Mouse (Mus musculus) kidney, embryonic 14.5 days (tissue): Measurements from ENCODE around the gene Fbxl16. TPM values are rescaled to one million over a fixed set of nuclear protein-coding genes. Genes with fewer than 3 reads are reported as not detected.

Experiments used
- ATAC-seq: fragments of 200-750 bp; cut with Nextera tagmentation; 2 replicates; pipeline ENCODE4 v1.8.0; 2017; ENCODE audit warnings: moderate number of reproducible peaks, mild to moderate bottlenecking, moderate TSS enrichment, moderate library complexity; ENCODE audit not compliant: low FRiP score, low TSS enrichment
- H3K27ac ChIP-seq: fragments of 300-500 bp; sonication (generic); 2 replicates; pipeline ENCODE4 v1.5.1; 2014; ENCODE audit warnings: low read depth, mild to moderate bottlenecking, low read length, moderate library complexity, mixed read lengths
- H3K27me3 ChIP-seq: fragments of 300-500 bp; sonication (generic); 2 replicates; pipeline ENCODE4 v1.6.1; 2014; ENCODE audit warnings: mild to moderate bottlenecking, low read length; ENCODE audit not compliant: control insufficient read depth, insufficient read depth
- H3K36me3 ChIP-seq: fragments of 300-500 bp; sonication (generic); 2 replicates; pipeline ENCODE4 v1.6.1; 2014; ENCODE audit warnings: low read length, mixed read lengths; ENCODE audit not compliant: control insufficient read depth, insufficient read depth
- H3K4me1 ChIP-seq: fragments of 300-500 bp; sonication (generic); 2 replicates; pipeline ENCODE4 v1.6.1; 2014; ENCODE audit warnings: low read length, mixed read lengths; ENCODE audit not compliant: control insufficient read depth, insufficient read depth
- H3K4me2 ChIP-seq: fragments of 300-500 bp; sonication (generic); replicated peaks from 2 replicates; pipeline ENCODE4 v1.6.1; 2014; ENCODE audit warnings: low read depth, mild to moderate bottlenecking, low read length
- H3K4me3 ChIP-seq: fragments of 300-500 bp; sonication (generic); 2 replicates; pipeline ENCODE4 v1.5.1; 2014; ENCODE audit warnings: mild to moderate bottlenecking, low read length
- H3K9ac ChIP-seq: fragments of 300-500 bp; sonication (generic); 2 replicates; pipeline ENCODE4 v1.6.1; 2014; ENCODE audit warnings: low read depth, mild to moderate bottlenecking, low read length, moderate library complexity
- H3K9me3 ChIP-seq: fragments of 300-500 bp; sonication (generic); 2 replicates; pipeline ENCODE4 v1.6.1; 2016; ENCODE audit warnings: low read length; ENCODE audit not compliant: control insufficient read depth
- WGBS: fragments of 180-500 bp; shearing (Covaris S2); extraction: QIAGEN DNeasy Blood & Tissue Kit; methylation state at CpG from one replicate; pipeline ENCODE4 v1.1.7; 2014; 5-methylcytosine and 5-hydroxymethylcytosine counted together
- polyA plus RNA-seq: library from polyadenylated mRNA; unstranded; fragments of >200 nt; fragmentation: Nextera tagmentation; extraction: Ambion mirVana; gene quantifications from 2 replicates; pipeline ENCODE4 v1.2.1, GENCODE M21; 2014

Fbxl16 gene
- polyA plus RNA-seq, 1 experiment from 2014 or later = 1.3 TPM

GRCm38 (mm10) chr17:25833961-25834594 lies 25.2 kb downstream of the Fbxl16 start:
- Histone ChIP-seq H3K4me2 (peak overlapping the region; percentile 95), H3K4me3 (peak overlapping the region; percentile 89), H3K27me3 (no peaks in the 10 kb centered on the region), H3K4me1 (peaks cover 60% of the 10 kb centered on the region), H3K9ac (peak overlapping the region; percentile 93), H3K9me3 (no peaks in the 10 kb centered on the region), H3K36me3 (peaks cover 42% of the 10 kb centered on the region), H3K27ac (peak overlapping the region; percentile 98)
- 17% methylated on average over 6 of the region's 6 CpGs for WGBS
- ATAC-seq = no peak

- no peaks in the 10 kb centered on the region for H3K27me3 ChIP-seq
- H3K4me1 ChIP-seq = peaks cover 59% of the 10 kb centered on the region
- H3K4me2 ChIP-seq = peak overlapping the region; percentile 95
- no peak overlapping the region for H3K27ac ChIP-seq
- H3K4me3 ChIP-seq = peak overlapping the region; percentile 89
- H3K36me3 ChIP-seq = peaks cover 46% of the 10 kb centered on the region
- 83% methylated on average over 12 of the region's 12 CpGs for WGBS
- H3K9ac ChIP-seq = peak overlapping the region; percentile 93
- no peaks in the 10 kb centered on the region for H3K9me3 ChIP-seq
- no peak for ATAC-seq
Measured at GRCm38 (mm10) chr17:25834595-25835222, 25.8 kb downstream of the Fbxl16 start.

- 89% methylated on average over 7 of the region's 7 CpGs for WGBS
- Histone ChIP-seq H3K9ac (no peak overlapping the region), H3K4me3 (no peak overlapping the region), H3K9me3 (no peaks in the 10 kb centered on the region), H3K4me2 (no peak overlapping the region), H3K27ac (no peak overlapping the region), H3K4me1 (peaks cover 55% of the 10 kb centered on the region), H3K36me3 (peaks cover 46% of the 10 kb centered on the region), H3K27me3 (no peaks in the 10 kb centered on the region)
- ATAC-seq = no peak
Measured at GRCm38 (mm10) chr17:25835301-25835700, 26.4 kb downstream of the Fbxl16 start.

GRCm38 (mm10) chr17:25835816-25836215 lies 26.9 kb downstream of the Fbxl16 start:
- Histone ChIP-seq H3K27me3 (no peaks in the 10 kb centered on the region), H3K9me3 (no peaks in the 10 kb centered on the region), H3K4me1 (peaks cover 51% of the 10 kb centered on the region), H3K4me2 (no peak overlapping the region), H3K9ac (no peak overlapping the region), H3K27ac (no peak overlapping the region), H3K36me3 (peaks cover 46% of the 10 kb centered on the region), H3K4me3 (no peak overlapping the region)
- no peak for ATAC-seq
- 94% methylated on average over 16 of the region's 16 CpGs for WGBS

- H3K36me3 ChIP-seq = peaks cover 46% of the 10 kb centered on the region
- peak overlapping the region; percentile 35 for H3K4me3 ChIP-seq
- H3K27me3 ChIP-seq = no peaks in the 10 kb centered on the region
- 22% methylated on average over 23 of the region's 23 CpGs for WGBS
- peak overlapping the region; percentile 31 for H3K27ac ChIP-seq
- peaks cover 44% of the 10 kb centered on the region for H3K4me1 ChIP-seq
- ATAC-seq = no peak
- H3K4me2 ChIP-seq = peak overlapping the region; percentile 78
- peak overlapping the region; percentile 56 for H3K9ac ChIP-seq
- no peaks in the 10 kb centered on the region for H3K9me3 ChIP-seq
Measured at GRCm38 (mm10) chr17:25836397-25837075, 27.7 kb downstream of the Fbxl16 start.

GRCm38 (mm10) chr17:25837076-25837410 lies 28.2 kb downstream of the Fbxl16 start, which contains the start of gene Rhbdl1:
Rhbdl1 (minus strand) TSS chr17:25837295.
- Histone ChIP-seq H3K36me3 (peaks cover 49% of the 10 kb centered on the region), H3K4me3 (peak within 1 kb of the TSS; percentile 35), H3K9ac (peak within 1 kb of the TSS; percentile 56), H3K27me3 (no peaks in the 10 kb centered on the region), H3K27ac (peak within 1 kb of the TSS; percentile 31), H3K4me1 (peaks cover 39% of the 10 kb centered on the region), H3K4me2 (peak within 1 kb of the TSS; percentile 78), H3K9me3 (no peaks in the 10 kb centered on the region)
- 4% methylated on average over 29 of the region's 29 CpGs for WGBS
- no peak for ATAC-seq

- Histone ChIP-seq H3K27ac (peak overlapping the region; percentile 12; the same call in 1 of the 2 replicates), H3K9ac (0 out of 2 replicates have a peak overlapping the region, but pooled peaks have one; percentile 56), H3K4me2 (peak overlapping the region; percentile 78), H3K9me3 (no peaks in the 10 kb centered on the region), H3K4me1 (peaks cover 39% of the 10 kb centered on the region), H3K4me3 (no peak overlapping the region; the same call in 1 of the 2 replicates), H3K27me3 (no peaks in the 10 kb centered on the region), H3K36me3 (peaks cover 54% of the 10 kb centered on the region)
- no peak for ATAC-seq
- 60% methylated on average over 3 of the region's 3 CpGs for WGBS
Measured at GRCm38 (mm10) chr17:25837533-25837932, 28.6 kb downstream of the Fbxl16 start.

GRCm38 (mm10) chr17:25838904-25839303 lies 30.0 kb downstream of the Fbxl16 start:
- Histone ChIP-seq H3K27me3 (no peaks in the 10 kb centered on the region), H3K9me3 (no peaks in the 10 kb centered on the region), H3K36me3 (peaks cover 54% of the 10 kb centered on the region), H3K4me3 (no peak overlapping the region), H3K4me2 (no peak overlapping the region), H3K4me1 (peaks cover 45% of the 10 kb centered on the region), H3K9ac (no peak overlapping the region), H3K27ac (no peak overlapping the region)
- 86% methylated on average over 4 of the region's 4 CpGs for WGBS
- ATAC-seq = no peak
